In genomic region chr12:86483413-86483841, GRCm38 (mm10) we compare ENCODE assay signal across 10 mouse cellular contexts.
DNase-seq lines count a peak whose midpoint lies in the region; ATAC-seq and TF ChIP-seq lines count a peak whose summit lies in the region.
"Had no signal": no experiment of that assay in that cellular context is flagged by ENCODE, and none has a peak within 500 bp of the region (broad histone marks: within the 10 kb centered on the region; RNA-seq: fewer than 3 reads in every experiment).

No protein-coding gene starts in this region.

- DNase-seq in hindbrain, postnatal 0 days (ENCODE audit: low spot score) = peak; percentile 16
- peak; percentile 78 for DNase-seq in adrenal gland, adult 2 months
- DNase-seq in gastrocnemius, adult 8-10 months (ENCODE audit: low spot score in 2 of 2) = peak; percentile 47 to 53
- peak; percentile 40 for DNase-seq in lung, postnatal 10 days
- DNase-seq in cerebellum, adult 9-11 months = no peak
- no peak for DNase-seq in cerebellum, adult 9-10 months
- DNase-seq: cerebellum, adult 8-10 months; liver, embryonic 13.5 days had no signal

- no peaks in the 10 kb centered on the region for H3K4me1 ChIP-seq in hindbrain, postnatal 0 days (ENCODE audit: insufficient read depth, low read length)
- 0 out of 2 replicates have a peak, but pooled peaks cover 6% of the 10 kb centered on the region for H3K4me1 ChIP-seq in hindbrain, embryonic 13.5 days (replicated peaks)
- H3K4me1 ChIP-seq: liver, embryonic 13.5 days had no signal

- H3K9me3 ChIP-seq in hindbrain, postnatal 0 days (ENCODE audit: low read length) = no peaks in the 10 kb centered on the region
- H3K9me3 ChIP-seq in hindbrain, embryonic 13.5 days = no peaks in the 10 kb centered on the region
- H3K9me3 ChIP-seq: liver, embryonic 13.5 days had no signal

- no peak overlapping the region for H3K27ac ChIP-seq in hindbrain, postnatal 0 days
- no peak overlapping the region for H3K27ac ChIP-seq in hindbrain, embryonic 13.5 days
- H3K27ac ChIP-seq: liver, embryonic 13.5 days had no signal

- ATAC-seq in hindbrain, postnatal 0 days = peak; percentile 40; the same call in 1 of the 2 replicates
- no peak for ATAC-seq in hindbrain, embryonic 13.5 days (ENCODE audit: low FRiP score)
- ATAC-seq in frontal cortex, adult (ENCODE audit: low TSS enrichment) = no peak

- no peak overlapping the region for H3K9ac ChIP-seq in hindbrain, postnatal 0 days (replicated peaks; ENCODE audit: low read length)
- no peak overlapping the region for H3K9ac ChIP-seq in hindbrain, embryonic 13.5 days
- H3K9ac ChIP-seq: liver, embryonic 13.5 days had no signal

- H3K4me3 ChIP-seq in hindbrain, postnatal 0 days (ENCODE audit: low read length) = no peak overlapping the region
- no peak overlapping the region for H3K4me3 ChIP-seq in hindbrain, embryonic 13.5 days
- H3K4me3 ChIP-seq: liver, embryonic 13.5 days had no signal

- H3K27me3 ChIP-seq in hindbrain, postnatal 0 days (ENCODE audit: insufficient read depth, low read length) = no peaks in the 10 kb centered on the region
- no peaks in the 10 kb centered on the region for H3K27me3 ChIP-seq in hindbrain, embryonic 13.5 days
- H3K27me3 ChIP-seq: liver, embryonic 13.5 days had no signal

- no peak overlapping the region for H3K4me2 ChIP-seq in hindbrain, postnatal 0 days (ENCODE audit: low read depth, low read length)
- no peak overlapping the region for H3K4me2 ChIP-seq in hindbrain, embryonic 13.5 days
- H3K4me2 ChIP-seq: liver, embryonic 13.5 days had no signal

- 37% methylated on average over 5 of the region's 5 CpGs for WGBS in hindbrain, postnatal 0 days
- 52% methylated on average over 5 of the region's 5 CpGs for WGBS in hindbrain, embryonic 13.5 days

- no peak for TF ChIP-seq CTCF in hindbrain, postnatal 0 days (IDR thresholded peaks at IDR 0.05; ENCODE audit: low read depth)

- no peaks in the 10 kb centered on the region for H3K36me3 ChIP-seq in hindbrain, postnatal 0 days (ENCODE audit: insufficient read depth, low read length)
- H3K36me3 ChIP-seq in hindbrain, embryonic 13.5 days = no peaks in the 10 kb centered on the region
- H3K36me3 ChIP-seq: liver, embryonic 13.5 days had no signal

Comparison
In these comparisons a context has a peak if more than half of its experiments do, and no peak if none do; other contexts are left out.
1. DNase-seq: peak in hindbrain, postnatal 0 days (single experiment), adrenal gland, adult 2 months (single experiment), gastrocnemius, adult 8-10 months (2 of 2) and lung, postnatal 10 days (single experiment); none in cerebellum, adult 9-11 months (single experiment) and cerebellum, adult 9-10 months (single experiment).